Mouse (Mus musculus): ENCODE results near the gene Moxd1.

Moxd1 gene

GRCm38 (mm10) chr10:24223449-24224143 lies at the start of gene Moxd1:
Gene Moxd1 (plus strand): TSS chr10:24223517.
- DNase-seq, result no peak

- DNase-seq, result no peak
These were observed 32.9 kb upstream of the Moxd1 start for GRCm38 (mm10) chr10:24190392-24190791.

DNA sequence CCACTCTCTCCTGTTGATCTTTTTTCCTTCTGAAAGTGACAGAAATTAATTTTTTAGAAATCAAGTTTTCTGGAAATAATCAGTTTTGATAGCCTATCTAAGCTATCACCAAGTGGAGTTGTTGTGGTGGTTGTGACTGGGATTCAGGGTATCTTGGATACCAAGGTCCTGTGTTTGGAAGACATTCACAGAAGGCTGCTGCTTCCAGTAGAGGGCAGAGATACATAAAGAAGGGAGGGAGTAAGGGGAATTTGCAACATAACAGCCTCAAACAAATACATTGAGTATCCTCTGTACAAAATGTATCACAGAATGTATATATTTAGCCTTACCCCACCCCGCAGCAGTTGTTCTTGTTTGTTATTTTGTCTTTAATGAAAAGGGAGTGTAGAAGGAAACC lies 31.3 kb upstream of the Moxd1 start:
- DNase-seq, result no peak

DNA sequence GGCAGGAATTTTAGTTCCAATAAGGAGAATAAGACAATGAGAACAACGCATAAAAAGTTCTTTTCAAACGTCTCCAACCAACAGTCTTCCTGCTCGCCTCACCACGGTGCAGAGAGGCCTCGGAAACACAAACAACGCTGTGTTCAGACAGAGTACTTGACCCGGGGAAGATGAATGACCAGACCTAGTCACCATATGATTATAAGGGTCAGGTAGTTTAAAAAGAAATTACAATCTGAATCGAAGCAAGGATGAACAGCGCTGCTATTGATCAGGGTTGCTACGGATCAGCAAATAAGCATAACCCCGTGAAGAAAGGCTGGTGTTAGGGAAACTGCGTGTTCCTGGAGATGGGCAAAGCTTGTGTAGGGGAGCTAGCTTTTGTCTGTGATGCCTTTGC lies 24.0 kb upstream of the Moxd1 start:
- DNase-seq, result no peak

DNA sequence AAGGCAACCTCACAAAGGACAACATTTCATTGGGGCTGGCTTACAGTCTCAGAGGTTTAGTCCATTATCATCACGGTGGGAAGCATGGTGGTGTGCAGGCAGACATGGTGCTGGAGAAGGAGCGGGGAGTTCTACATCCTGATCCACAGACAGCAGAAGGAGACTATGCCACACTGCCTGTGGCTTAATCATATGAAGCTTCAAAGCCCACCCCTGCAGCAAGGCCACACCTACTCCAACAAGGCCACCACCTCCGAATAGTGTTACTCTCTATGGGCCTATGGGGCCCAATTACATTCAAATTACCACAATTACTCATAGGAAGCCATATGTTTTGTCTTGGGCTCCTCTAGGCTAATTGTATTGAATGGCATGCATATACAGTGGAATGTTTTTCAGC lies 23.2 kb upstream of the Moxd1 start:
- DNase-seq, result no peak

DNA sequence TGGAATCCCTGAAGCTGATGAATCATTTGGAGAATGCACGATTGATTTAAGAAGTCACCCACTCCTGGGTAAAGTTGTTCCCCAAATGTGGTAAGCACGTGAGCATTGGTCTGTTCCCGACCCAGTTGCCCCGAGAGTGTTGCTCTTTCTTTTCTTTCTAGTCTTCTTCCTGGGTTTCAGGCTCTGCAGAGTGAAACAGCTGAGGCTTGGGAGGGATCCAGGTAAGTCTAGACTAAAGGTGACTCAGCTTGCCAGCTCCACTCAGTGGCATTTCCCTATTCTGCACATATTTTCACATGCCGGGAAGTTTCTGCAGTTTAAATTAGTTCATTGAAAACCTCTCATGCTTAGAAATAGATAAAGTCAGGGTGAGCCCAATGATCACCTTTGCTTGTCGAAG lies 13.2 kb upstream of the Moxd1 start:
- DNase-seq, result no peak

DNA sequence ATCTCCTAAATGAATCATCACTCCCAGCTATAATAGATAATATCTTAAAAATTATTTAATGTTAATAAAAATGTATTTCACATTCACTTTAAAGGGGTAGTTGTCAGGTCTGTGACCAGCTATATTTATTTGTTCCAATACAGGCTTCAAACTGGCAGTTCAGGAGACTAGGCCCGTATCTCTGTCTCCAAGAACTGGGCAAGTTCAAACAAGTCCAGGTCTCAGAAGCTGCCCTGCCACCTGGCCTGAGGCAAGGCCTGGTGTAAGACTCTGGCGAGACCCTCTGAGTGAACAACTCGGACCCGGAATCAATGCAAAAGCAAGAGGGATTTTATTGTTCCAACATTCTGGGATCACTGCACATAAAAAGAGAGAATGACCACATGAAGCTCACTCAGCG lies 10.0 kb upstream of the Moxd1 start:
- no peak for DNase-seq

- no peak for DNase-seq
These were observed 5.6 kb upstream of the Moxd1 start for GRCm38 (mm10) chr10:24217558-24218268.

DNA sequence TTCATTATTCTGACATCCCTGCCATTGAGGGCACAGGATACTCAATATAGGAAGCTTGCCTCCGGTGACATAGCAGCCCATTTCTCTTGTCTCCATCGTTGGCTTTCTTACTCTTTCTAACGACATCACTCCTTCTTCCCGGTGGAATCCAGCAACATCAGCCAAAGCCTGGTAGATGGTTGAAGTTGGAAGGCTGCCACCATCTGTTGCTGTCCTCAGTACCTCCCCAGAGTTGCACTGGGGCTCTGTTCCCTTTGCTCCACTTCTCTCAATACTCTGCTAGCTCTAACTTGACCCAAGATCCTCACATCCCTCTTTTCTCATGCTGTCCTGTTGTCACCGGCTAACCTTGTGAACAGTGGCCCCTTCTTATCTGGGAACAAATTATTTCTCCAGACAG lies 2.4 kb upstream of the Moxd1 start:
- DNase-seq, result no peak

DNA sequence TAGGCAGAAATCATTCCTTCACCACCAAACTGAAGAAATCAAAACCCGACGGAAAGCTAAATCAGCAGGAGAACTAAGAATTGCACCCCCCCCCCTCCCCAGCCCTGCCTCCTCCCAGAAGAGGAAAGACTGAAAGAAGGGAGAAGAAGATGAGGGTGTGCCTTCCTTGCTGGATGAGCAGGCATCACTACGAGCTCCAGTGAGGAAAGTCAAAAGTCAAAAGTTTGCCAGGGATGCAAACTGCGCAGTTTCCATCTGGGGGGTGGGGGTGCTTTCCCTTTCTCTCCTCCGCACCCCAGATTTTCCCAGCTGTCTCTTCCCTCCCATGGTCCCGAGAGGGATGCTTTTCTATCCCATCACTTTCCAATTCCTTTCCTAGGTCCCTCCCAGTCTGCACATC lies 406 bp upstream of the Moxd1 start:
- no peak for DNase-seq

- no peak for DNase-seq
These were observed 1.3 kb downstream of the Moxd1 start for GRCm38 (mm10) chr10:24224591-24224990.

- no peak for DNase-seq
These were observed 5.2 kb downstream of the Moxd1 start for GRCm38 (mm10) chr10:24228318-24229183.

DNA sequence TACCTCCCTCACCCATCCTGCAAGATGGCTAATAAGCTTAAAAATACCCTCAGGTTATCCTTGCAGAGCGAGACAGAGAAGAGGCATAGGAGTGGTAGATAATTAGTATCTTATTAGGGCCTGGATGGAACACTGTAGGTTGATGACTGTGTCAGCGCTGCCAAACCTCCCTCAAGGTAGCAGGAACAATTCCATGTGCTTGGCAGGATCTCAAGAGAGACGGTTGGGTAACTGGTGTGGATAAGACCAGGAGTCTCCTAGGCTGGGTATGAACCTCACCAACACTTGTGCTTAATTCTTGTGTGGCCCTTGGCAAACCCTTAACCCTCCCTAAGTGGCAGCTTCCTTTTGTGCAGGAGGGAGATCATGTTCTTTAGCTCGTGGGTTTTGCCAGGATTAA lies 9.0 kb downstream of the Moxd1 start:
- DNase-seq, result no peak

GRCm38 (mm10) chr10:24235426-24236283 lies 12.3 kb downstream of the Moxd1 start:
- DNase-seq, result no peak

DNA sequence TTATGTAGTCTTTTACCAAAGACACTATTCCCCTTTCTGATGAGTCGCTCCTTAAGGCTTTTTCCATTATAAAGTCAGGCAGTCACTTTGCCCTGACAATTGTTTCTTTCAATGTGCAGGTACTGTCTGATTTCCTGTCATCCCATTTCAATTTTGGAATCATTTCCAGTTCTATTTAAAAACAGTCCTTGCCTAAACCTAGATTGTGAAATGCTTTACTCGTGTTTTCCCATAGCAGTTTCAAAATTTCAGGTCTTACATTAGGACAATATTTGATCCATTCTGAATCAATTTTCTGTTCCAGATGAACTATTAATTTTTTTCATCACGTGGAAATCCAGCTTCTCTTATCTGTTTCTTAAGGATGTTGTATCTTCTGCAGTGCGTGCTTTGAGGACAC lies 23.5 kb downstream of the Moxd1 start:
- no peak for DNase-seq

DNA sequence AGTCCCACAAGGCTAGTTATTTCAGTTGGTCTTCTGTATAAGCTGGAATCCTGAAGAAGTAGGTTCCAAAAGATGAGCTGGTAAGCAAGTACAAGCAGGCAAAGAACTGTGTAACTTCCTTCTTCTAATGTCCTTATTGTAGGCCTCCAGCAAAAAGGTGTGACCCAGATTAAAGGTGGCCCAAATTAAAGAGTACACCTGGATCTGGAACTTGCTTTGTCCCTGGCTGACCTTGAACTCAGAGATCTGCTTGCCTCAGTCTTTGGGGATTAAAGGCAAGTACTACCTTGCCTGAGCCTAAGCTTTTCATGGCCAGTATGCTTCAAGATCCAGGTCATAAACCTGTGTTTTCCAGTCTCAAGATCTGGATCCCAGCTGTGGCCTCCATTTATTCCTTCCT lies 24.8 kb downstream of the Moxd1 start:
- no peak for DNase-seq

- DNase-seq, result no peak
These were observed 28.3 kb downstream of the Moxd1 start for GRCm38 (mm10) chr10:24251631-24252030.

GRCm38 (mm10) chr10:24258150-24258549 lies 34.8 kb downstream of the Moxd1 start:
- no peak for DNase-seq

GRCm38 (mm10) chr10:24258885-24259284 lies 35.6 kb downstream of the Moxd1 start:
- no peak for DNase-seq

- DNase-seq, result no peak
These were observed 36.7 kb downstream of the Moxd1 start for GRCm38 (mm10) chr10:24259794-24260590.

GRCm38 (mm10) chr10:24267520-24267919 lies 44.2 kb downstream of the Moxd1 start:
- DNase-seq, result no peak

All from cerebellum, postnatal 36 days (tissue).